Mouse (Mus musculus): Measurements from ENCODE around the gene Rnls. TPM values are rescaled to one million over a fixed set of nuclear protein-coding genes. Genes with fewer than 3 reads are reported as not detected.
A peak's percentile ranks its signal among the peaks of the same experiment; 100 is the strongest.
"Not testable (repeated sequence)": the region's sequence is repeated elsewhere in the genome, so short reads cannot be mapped to it uniquely, and the experiment has no call there.

Gene Rnls
- not detected in 2 replicates for polyA plus RNA-seq (2012; ENCODE audit: insufficient read depth, insufficient read length, low replicate concordance, missing spikeins)

- H3K27ac ChIP-seq (ENCODE audit: insufficient read depth, low read depth, low read length) = peak within 1 kb of the TSS; percentile 68
- WGBS = under 1% methylated on average over 48 of the region's 48 CpGs
Observed at GRCm38 (mm10) chr19:33391651-33392382, at the start of gene Rnls. TSS of gene Rnls (minus strand) at chr19:33392295.

GRCm38 (mm10) chr19:33429457-33429856 is 37.4 kb upstream of the Rnls start:
- WGBS = 48% methylated on average over 2 of the region's 2 CpGs
- no peak overlapping the region for H3K4me3 ChIP-seq (ENCODE audit: insufficient read depth, low read depth, low read length)
- H3K4me1 ChIP-seq (ENCODE audit: control insufficient read depth, insufficient read depth, low read length) = no peaks in the 10 kb centered on the region
- H3K27ac ChIP-seq (ENCODE audit: insufficient read depth, low read depth, low read length) = no peak overlapping the region
- TF ChIP-seq POLR2A (IDR thresholded peaks at IDR 0.05; ENCODE audit: insufficient read depth, low read depth, low read length) = no peak
- TF ChIP-seq CTCF (IDR thresholded peaks at IDR 0.05; ENCODE audit: insufficient read depth, low read depth, low read length) = no peak

More at GRCm38 (mm10) chr19:33391651-33392382, at the start of gene Rnls:
- H3K4me1 ChIP-seq (ENCODE audit: control insufficient read depth, insufficient read depth, low read length) = no peaks in the 10 kb centered on the region
- H3K4me3 ChIP-seq (ENCODE audit: insufficient read depth, low read depth, low read length) = peak within 1 kb of the TSS; percentile 83
- TF ChIP-seq CTCF (IDR thresholded peaks at IDR 0.05; ENCODE audit: insufficient read depth, low read depth, low read length) = no peak
- peak; percentile 47 for TF ChIP-seq POLR2A (IDR thresholded peaks at IDR 0.05; ENCODE audit: insufficient read depth, low read depth, low read length)

GRCm38 (mm10) chr19:33419368-33419767 is 27.3 kb upstream of the Rnls start:
- 90% methylated on average over 9 of the region's 9 CpGs for WGBS
- not testable (repeated sequence) for H3K4me3 ChIP-seq (ENCODE audit: insufficient read depth, low read depth, low read length); H3K27ac ChIP-seq (ENCODE audit: insufficient read depth, low read depth, low read length); H3K4me1 ChIP-seq (ENCODE audit: control insufficient read depth, insufficient read depth, low read length)

- Histone ChIP-seq H3K4me1 (ENCODE audit: control insufficient read depth, insufficient read depth, low read length) (no peaks in the 10 kb centered on the region), H3K4me3 (ENCODE audit: insufficient read depth, low read depth, low read length) (no peak overlapping the region), H3K27ac (ENCODE audit: insufficient read depth, low read depth, low read length) (no peak overlapping the region)
- TF ChIP-seq CTCF (IDR thresholded peaks at IDR 0.05; ENCODE audit: insufficient read depth, low read depth, low read length) (no peak), POLR2A (IDR thresholded peaks at IDR 0.05; ENCODE audit: insufficient read depth, low read depth, low read length) (no peak)
- WGBS = 70% methylated on average over 2 of the region's 2 CpGs
Observed at GRCm38 (mm10) chr19:33380825-33381224, 11.3 kb downstream of the Rnls start.

GRCm38 (mm10) chr19:33380386-33380785 is 11.7 kb downstream of the Rnls start:
- Histone ChIP-seq H3K4me1 (ENCODE audit: control insufficient read depth, insufficient read depth, low read length) (no peaks in the 10 kb centered on the region), H3K4me3 (ENCODE audit: insufficient read depth, low read depth, low read length) (no peak overlapping the region), H3K27ac (ENCODE audit: insufficient read depth, low read depth, low read length) (no peak overlapping the region)
- TF ChIP-seq POLR2A (IDR thresholded peaks at IDR 0.05; ENCODE audit: insufficient read depth, low read depth, low read length) (no peak), CTCF (IDR thresholded peaks at IDR 0.05; ENCODE audit: insufficient read depth, low read depth, low read length) (no peak)
- 4% methylated on average over 3 of the region's 3 CpGs for WGBS

- no peaks in the 10 kb centered on the region for H3K4me1 ChIP-seq (ENCODE audit: control insufficient read depth, insufficient read depth, low read length)
- WGBS = 69% methylated on average over 2 of the region's 2 CpGs
- no peak overlapping the region for H3K4me3 ChIP-seq (ENCODE audit: insufficient read depth, low read depth, low read length)
- H3K27ac ChIP-seq (ENCODE audit: insufficient read depth, low read depth, low read length) = no peak overlapping the region
- TF ChIP-seq CTCF (IDR thresholded peaks at IDR 0.05; ENCODE audit: insufficient read depth, low read depth, low read length) (no peak), POLR2A (IDR thresholded peaks at IDR 0.05; ENCODE audit: insufficient read depth, low read depth, low read length) (no peak)
Observed at GRCm38 (mm10) chr19:33368808-33369207, 23.3 kb downstream of the Rnls start.

- TF ChIP-seq CTCF (IDR thresholded peaks at IDR 0.05; ENCODE audit: insufficient read depth, low read depth, low read length) = 0 out of 2 replicates have a peak, but pooled peaks have one; percentile 19
- no peak for TF ChIP-seq POLR2A (IDR thresholded peaks at IDR 0.05; ENCODE audit: insufficient read depth, low read depth, low read length)
- WGBS = 5% methylated on average over 3 of the region's 3 CpGs
Observed at GRCm38 (mm10) chr19:33366661-33367060, 25.4 kb downstream of the Rnls start.

GRCm38 (mm10) chr19:33357019-33357418 is 35.1 kb downstream of the Rnls start:
- 62% methylated on average over 3 of the region's 3 CpGs for WGBS
- Histone ChIP-seq H3K27ac (ENCODE audit: insufficient read depth, low read depth, low read length) (no peak overlapping the region), H3K4me1 (ENCODE audit: control insufficient read depth, insufficient read depth, low read length) (no peaks in the 10 kb centered on the region), H3K4me3 (ENCODE audit: insufficient read depth, low read depth, low read length) (no peak overlapping the region)
- TF ChIP-seq CTCF (IDR thresholded peaks at IDR 0.05; ENCODE audit: insufficient read depth, low read depth, low read length) = no peak
- TF ChIP-seq POLR2A (IDR thresholded peaks at IDR 0.05; ENCODE audit: insufficient read depth, low read depth, low read length) = no peak

More at GRCm38 (mm10) chr19:33366661-33367060, 25.4 kb downstream of the Rnls start:
- no peak overlapping the region for H3K27ac ChIP-seq (ENCODE audit: insufficient read depth, low read depth, low read length)
- H3K4me3 ChIP-seq (ENCODE audit: insufficient read depth, low read depth, low read length) = no peak overlapping the region
- H3K4me1 ChIP-seq (ENCODE audit: control insufficient read depth, insufficient read depth, low read length) = no peaks in the 10 kb centered on the region

GRCm38 (mm10) chr19:33340119-33340518 is 52.0 kb downstream of the Rnls start:
- Histone ChIP-seq H3K27ac (ENCODE audit: insufficient read depth, low read depth, low read length) (no peak overlapping the region), H3K4me3 (ENCODE audit: insufficient read depth, low read depth, low read length) (no peak overlapping the region), H3K4me1 (ENCODE audit: control insufficient read depth, insufficient read depth, low read length) (no peaks in the 10 kb centered on the region)
- TF ChIP-seq CTCF (IDR thresholded peaks at IDR 0.05; ENCODE audit: insufficient read depth, low read depth, low read length) = no peak
- TF ChIP-seq POLR2A (IDR thresholded peaks at IDR 0.05; ENCODE audit: insufficient read depth, low read depth, low read length) = no peak
- WGBS = 98% methylated on average over 1 of the region's 1 CpGs

Measured in olfactory bulb, adult 2 months (tissue).